Mouse (Mus musculus) cerebellum, adult 2 months (tissue): Measurements from ENCODE around the gene Zfp773.

Experiments used
- CTCF ChIP-seq: fragments of 200-500 bp; IDR thresholded peaks from 2 replicates; pipeline ENCODE4 v1.5.1; 2011; ENCODE audit warnings: low read depth, mild to moderate bottlenecking, control low read depth, low read length, moderate library complexity, borderline replicate concordance; ENCODE audit not compliant: insufficient read depth
- POLR2A ChIP-seq: fragments of 200-500 bp; IDR thresholded peaks from 2 replicates; pipeline ENCODE4 v1.6.1; 2011; ENCODE audit warnings: low read length, control low read depth, borderline replicate concordance; ENCODE audit not compliant: insufficient read depth

DNA sequence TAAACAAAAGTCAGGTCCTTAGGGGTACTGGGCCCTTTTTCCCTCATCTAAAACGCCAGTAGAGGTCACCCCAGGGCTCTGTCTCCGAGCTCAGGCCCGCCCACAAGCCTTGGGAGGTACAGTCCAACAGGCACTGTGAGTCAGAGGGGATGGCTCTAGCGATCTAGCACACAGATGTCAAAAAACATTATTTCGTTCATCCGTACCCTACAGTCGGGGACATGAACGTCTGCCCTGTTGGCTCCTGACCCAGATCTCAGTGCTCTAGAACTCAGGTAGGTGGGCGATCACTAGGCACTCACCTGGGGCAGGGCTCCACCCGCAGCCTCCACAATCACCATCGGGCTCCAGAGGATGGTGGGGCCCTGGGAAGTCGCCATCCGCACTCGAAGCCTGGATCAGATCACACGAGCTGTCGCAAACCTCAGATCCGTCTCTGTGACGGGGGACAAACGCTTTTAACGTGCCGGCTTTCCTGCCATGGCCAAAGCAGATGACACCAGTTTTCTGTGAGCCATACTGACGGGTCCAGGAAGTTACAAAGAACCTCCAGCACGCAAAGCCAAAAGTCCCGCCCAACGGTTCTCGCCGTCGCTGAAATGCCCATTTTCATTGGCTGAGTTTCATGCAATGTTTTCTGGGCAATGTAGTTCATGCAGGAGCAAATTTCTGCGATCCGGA lies 15.5 kb downstream of the Zfp773 start, which contains the start of gene Zfp954:
- TF ChIP-seq CTCF = peak; percentile 43; the same call in 1 of the 2 replicates
- peak; percentile 68; the same call in 1 of the 2 replicates for TF ChIP-seq POLR2A
